Mouse (Mus musculus) hematopoietic stem cell, adult 5-6 weeks (primary cell): Measurements from ENCODE around the gene Bcar1. TPM values are rescaled to one million over a fixed set of nuclear protein-coding genes. Genes with fewer than 3 reads are reported as not detected.

ENCODE experiments used
- ATAC-seq, 2 experiments: fragments of 125-278 bp in 1 of 2; replicated peaks in 1 of 2; 2 replicates each; pipeline ENCODE4 v1.8.0; 2016 to 2017; ENCODE audit warnings: inconsistent platforms in 2 of 2, mild to moderate bottlenecking in 2 of 2, moderate number of reproducible peaks in 2 of 2, low read depth in 1 of 2, moderate TSS enrichment in 1 of 2; ENCODE audit not compliant: low FRiP score in 2 of 2, poor library complexity in 2 of 2, severe bottlenecking in 2 of 2, insufficient read depth in 1 of 2, low TSS enrichment in 1 of 2
- total RNA-seq: library from RNA; stranded (forward); fragments of 172-1452, 232-1000 nt; gene quantifications from 2 replicates; pipeline ENCODE4 v1.2.3, GENCODE M21; 2017

Gene Bcar1
- total RNA-seq, 1 experiment from 2014 or later, result not detected

- no peak for ATAC-seq
These were observed 34.4 kb downstream of the Bcar1 start for GRCm38 (mm10) chr8:111709223-111709622.

- no peak for ATAC-seq
These were observed 35.3 kb downstream of the Bcar1 start for GRCm38 (mm10) chr8:111708265-111708664.

- no peak for ATAC-seq
These were observed 37.9 kb downstream of the Bcar1 start for GRCm38 (mm10) chr8:111705699-111706098.

GRCm38 (mm10) chr8:111705222-111705621 is 38.4 kb downstream of the Bcar1 start:
- no peak for ATAC-seq

- no peak for ATAC-seq
These were observed 39.0 kb downstream of the Bcar1 start for GRCm38 (mm10) chr8:111704585-111704984.

GRCm38 (mm10) chr8:111701380-111701779 is 42.2 kb downstream of the Bcar1 start:
- ATAC-seq, result no peak

- ATAC-seq, result no peak
These were observed 42.9 kb downstream of the Bcar1 start for GRCm38 (mm10) chr8:111700740-111701139.

GRCm38 (mm10) chr8:111700201-111700600 is 43.4 kb downstream of the Bcar1 start:
- ATAC-seq, result no peak

- ATAC-seq, result no peak
These were observed 44.6 kb downstream of the Bcar1 start for GRCm38 (mm10) chr8:111699035-111699434.

GRCm38 (mm10) chr8:111697655-111698054 is 46.0 kb downstream of the Bcar1 start:
- ATAC-seq, result no peak; a peak in 1 of 4 replicates

GRCm38 (mm10) chr8:111695441-111695840 is 48.2 kb downstream of the Bcar1 start:
- no peak for ATAC-seq

- no peak for ATAC-seq
These were observed 50.3 kb downstream of the Bcar1 start for GRCm38 (mm10) chr8:111693261-111693741.

GRCm38 (mm10) chr8:111690960-111691445 is 52.6 kb downstream of the Bcar1 start, which contains the start of gene Ctrb1:
TSS of gene Ctrb1 (minus strand) at chr8:111691010.
- ATAC-seq, result no peak

GRCm38 (mm10) chr8:111686881-111687280 is 56.7 kb downstream of the Bcar1 start:
- no peak for ATAC-seq

GRCm38 (mm10) chr8:111682521-111682920 is 61.1 kb downstream of the Bcar1 start:
- no peak for ATAC-seq

- ATAC-seq, result no peak
These were observed 62.5 kb downstream of the Bcar1 start for GRCm38 (mm10) chr8:111681153-111681552.

- 0 out of 4 replicates have a peak, but pooled peaks of 1 of the 2 experiments have one; percentile 22 for ATAC-seq
These were observed 63.1 kb downstream of the Bcar1 start for GRCm38 (mm10) chr8:111680423-111681028.

- no peak for ATAC-seq
These were observed 64.8 kb downstream of the Bcar1 start for GRCm38 (mm10) chr8:111678848-111679247.

GRCm38 (mm10) chr8:111678111-111678510 is 65.5 kb downstream of the Bcar1 start:
- ATAC-seq, result peak; percentile 60 to 70; a peak in 3 of 4 replicates
